Mouse (Mus musculus): ENCODE measurements around the gene Rasl11b. TPM values are rescaled to one million over a fixed set of nuclear protein-coding genes. Genes with fewer than 3 reads are reported as not detected.
A peak's percentile ranks its signal among the peaks of the same experiment; 100 is the strongest.

Rasl11b gene
- total RNA-seq (2021) = 10 to 100 TPM; 42.7 to 50.6 TPM

DNA sequence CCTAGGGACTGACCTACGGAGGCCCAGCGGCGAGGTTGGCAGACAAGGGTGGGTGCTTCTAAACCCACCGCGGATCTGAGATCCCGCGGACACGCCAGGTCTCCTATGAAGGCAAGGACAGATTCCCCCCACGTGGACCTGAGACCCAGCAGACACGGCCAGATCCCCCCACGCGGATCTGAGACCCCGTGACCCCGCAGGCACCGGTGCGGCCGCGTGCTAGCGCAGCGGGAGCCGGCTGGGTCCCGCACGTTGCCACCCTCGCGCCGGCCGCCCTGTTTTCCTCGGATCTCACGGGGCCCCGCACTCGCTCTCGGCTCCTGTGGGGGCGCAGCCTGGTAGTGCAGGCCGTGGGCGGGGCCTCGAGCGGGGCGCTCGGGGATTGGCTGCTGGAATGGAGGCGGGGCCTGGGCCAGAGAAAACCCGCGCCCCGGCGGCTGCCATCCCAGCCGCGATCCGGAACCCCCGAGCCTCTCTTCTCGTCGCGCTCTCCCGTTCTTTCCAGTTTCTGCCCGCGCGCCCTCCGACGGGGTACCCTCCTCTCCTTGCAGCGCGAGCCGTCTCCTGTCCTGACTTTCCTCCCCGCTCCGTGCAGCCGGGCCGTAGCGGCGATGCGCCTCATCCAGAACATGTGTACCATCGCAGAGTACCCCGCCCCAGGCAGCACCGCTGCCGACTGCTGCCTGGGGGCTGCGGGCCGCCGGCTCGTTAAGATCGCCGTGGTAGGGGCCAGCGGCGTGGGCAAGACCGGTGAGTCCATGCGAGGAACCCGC lies at the start of gene Rasl11b:
Gene Rasl11b (plus strand): TSS at position 446 of the 773 bp plus-strand sequence.
- intact Hi-C loops (cut with DNase I) = loop anchor here (5.0 to 10.0 kb wide), 2 partner anchors 57 to 100 kb away; no protein-coding TSS in a partner anchor
- peak; percentile 95 for DNase-seq

DNA sequence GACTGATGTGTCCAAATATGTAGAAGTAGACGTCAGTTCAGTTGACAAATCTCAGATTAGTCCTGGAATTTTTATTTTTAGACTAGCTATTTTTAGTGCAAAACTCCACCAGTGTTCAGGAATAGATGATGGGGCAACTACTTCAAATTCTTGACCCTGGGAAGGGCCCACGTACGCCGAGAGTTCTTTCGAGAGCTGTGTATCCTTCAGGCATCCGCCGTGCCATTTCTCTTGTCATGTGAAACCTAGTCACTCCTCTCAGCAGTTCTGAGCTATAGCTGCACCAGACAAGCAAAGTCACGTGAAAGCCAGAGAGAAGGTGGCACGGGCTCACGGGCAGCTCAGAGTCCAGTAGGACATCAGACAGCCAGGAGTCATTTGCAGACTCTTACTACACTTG lies 47.5 kb upstream of the Rasl11b start:
- no peak for DNase-seq
- intact Hi-C loops (cut with DNase I) = no loop called here

DNA sequence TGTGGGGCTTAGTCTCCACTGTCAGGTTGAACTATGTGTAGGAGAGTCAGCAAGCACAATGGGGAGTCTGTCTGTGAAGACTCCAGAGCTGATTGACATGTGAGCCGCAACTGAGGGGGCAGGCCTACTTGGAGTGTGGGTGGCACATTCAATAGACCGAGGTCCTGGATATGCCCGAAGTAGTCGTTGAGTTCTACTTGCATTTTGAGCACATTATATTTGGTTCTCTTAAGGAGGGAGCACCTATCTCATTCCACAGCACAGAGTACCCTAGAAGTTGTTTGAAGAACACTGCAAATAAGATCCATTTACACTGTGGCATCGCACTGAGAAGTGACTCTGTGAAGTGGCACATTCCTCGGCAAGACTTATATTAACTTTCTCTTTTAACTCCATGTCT lies 45.1 kb upstream of the Rasl11b start:
- intact Hi-C loops (cut with DNase I) = no loop called here
- no peak for DNase-seq

DNA sequence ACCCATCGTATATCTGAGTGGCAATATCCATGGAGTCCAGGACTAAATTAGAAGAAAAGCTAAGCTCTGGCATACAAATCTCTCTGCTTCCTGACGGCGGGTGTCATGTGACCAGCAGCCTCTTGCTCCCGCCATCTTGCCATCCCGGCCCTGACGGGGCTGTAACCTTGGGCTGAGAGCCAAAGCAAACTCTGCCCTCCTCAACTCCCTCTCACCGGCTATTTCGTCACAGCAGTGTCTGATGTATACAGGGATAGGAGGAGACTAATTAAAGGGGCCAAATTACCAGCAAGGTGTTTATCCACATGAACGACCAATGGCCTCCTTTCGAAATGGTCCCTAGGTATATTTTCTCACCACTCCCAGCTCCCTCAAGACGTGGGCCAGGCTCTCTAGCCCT lies 43.3 kb upstream of the Rasl11b start:
- DNase-seq = no peak
- intact Hi-C loops (cut with DNase I) = no loop called here

DNA sequence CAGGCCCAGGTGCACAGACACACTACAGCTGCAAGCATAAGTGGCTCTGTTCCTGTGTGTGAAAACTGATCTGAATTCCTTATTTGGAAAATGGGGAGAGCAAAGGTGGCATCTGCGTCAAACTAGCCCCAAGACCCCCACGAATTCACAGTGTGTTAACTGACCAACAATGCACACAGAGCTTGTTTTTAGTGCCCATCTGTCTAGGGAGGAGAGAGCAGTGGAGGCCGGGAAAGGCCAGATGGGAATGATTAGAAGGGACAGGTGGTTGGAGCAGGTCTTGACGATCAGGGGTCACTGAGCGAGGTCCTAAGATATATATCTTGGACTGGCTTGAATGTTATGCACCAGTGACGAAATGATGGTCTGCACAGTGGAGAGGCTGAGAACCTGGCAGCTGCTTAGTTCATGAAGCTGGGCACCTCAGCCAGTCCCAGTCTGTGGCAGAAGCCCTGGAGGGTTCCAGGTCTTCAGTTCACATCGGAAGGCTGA lies 39.2 kb upstream of the Rasl11b start:
- peak; percentile 24 for DNase-seq
- intact Hi-C loops (cut with DNase I) = no loop called here

DNA sequence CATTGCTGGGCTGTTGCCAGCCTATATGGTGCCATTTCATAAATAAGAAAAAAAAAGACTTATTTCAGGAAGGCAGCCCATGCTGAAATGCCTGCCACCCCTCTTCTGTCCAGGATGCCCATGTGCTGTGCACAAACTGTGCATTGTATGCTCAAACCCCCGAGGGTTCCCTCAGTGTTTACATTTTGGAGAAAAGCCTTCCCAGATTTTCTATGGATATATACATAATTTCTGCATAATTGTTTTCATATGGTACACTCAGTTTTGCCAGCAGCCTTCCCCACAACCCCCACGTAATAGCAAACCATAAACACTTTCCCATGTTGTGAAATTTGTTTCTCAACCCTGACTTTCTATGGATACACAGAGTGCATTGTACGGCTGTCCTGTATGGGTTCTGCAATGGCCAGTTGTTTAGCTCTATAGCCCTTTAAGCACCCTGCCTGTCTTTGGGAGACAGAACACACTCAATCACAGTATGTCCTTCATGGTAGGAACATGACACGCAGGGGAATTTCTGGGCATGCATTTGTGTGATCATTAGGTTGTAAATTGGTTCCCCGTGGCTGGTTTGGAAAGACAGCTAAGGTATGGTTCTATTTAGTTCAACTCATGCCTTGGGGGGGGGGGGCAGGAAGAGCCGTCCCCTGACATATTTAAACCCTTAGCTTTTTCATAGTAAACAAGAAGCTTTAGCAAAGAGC lies 36.0 kb upstream of the Rasl11b start:
- DNase-seq = no peak
- intact Hi-C loops (cut with DNase I) = no loop called here

DNA sequence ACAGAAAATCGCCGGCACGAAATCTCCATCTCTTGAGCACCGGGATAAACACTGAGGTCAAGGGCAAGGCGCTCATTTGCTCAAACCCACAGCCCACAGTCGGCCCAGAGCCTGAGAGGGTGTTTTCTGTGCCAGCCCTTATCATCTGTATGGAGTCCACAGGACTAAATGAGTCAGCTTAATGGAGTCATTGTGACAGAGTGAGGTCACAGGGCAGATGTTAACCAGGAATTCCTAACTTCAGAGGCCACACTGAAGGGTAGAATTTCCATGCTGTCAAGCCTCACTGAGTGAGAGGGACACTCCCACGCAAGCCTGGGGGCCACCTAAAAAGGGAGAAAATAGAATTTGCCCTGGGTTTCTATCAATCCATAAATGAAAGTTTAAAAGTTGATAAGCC lies 35.2 kb upstream of the Rasl11b start:
- intact Hi-C loops (cut with DNase I) = no loop called here
- no peak for DNase-seq

DNA sequence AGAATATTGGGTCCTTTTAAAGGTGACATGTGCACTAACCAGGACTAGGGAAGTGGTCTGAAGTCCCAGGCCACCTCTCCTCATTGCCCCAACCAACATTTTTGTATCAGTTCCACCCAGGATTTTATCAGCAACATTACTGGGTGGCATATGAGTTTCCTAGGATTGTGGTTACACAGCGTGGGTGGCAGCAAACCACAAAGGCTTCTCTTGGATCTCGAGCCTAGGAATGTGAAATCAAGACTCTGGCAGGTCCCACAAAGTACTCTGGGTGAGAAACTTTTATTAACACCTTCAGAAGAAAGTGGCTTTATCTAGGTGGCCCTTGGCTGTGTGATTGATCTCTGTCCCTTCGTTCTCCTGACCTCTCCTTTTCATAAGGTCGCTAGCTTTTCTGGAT lies 34.7 kb upstream of the Rasl11b start:
- no peak for DNase-seq
- intact Hi-C loops (cut with DNase I) = no loop called here

DNA sequence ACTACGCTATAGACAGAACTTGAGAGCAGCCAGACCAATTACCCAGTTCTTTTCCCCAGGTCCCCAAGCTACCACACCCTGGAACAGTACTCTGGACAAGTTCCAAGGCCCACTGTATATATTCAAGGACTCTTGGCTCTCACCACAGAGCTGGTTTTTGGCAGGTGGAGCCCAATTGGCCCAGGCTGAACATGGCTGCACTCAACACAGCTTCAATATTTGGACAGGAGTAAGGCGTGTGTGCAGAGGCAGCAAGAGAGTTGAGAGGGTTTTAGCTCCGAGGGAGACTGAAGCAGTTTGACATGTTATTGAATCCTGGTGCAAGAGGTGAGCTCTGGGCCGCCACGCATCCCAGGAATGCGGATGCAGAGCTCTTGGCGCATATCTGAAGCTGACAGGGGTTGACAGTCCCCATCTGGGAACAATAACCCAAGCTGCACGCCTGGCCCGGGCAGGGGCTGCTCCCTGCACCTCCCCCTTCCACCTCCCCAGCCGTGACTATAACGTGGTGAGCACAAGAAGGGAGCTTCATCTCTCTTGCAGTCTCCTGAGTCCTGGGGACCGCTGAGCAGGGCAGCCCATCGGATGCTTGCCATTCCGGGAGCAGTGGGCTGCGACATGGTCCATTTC lies 33.7 kb upstream of the Rasl11b start:
- DNase-seq = peak; percentile 72

DNA sequence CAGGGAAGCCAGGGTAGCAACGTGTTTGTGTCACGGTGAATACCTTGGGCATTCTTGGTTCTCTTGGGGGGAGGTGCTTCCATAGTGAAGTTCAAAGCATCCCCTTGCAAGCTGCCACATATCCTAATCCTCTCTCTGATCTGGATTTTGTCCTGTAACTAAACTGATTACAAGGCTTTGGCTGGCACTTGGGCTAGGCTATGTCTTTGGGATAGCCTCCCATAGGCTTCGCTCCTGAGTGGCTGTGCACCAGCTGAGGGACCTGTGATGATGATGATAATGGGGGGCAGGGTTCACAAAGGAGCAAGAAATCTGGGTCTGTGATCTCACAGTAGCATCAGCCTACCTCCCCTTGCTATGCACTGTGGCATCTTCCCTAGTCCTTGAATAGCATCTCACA lies 33.1 kb upstream of the Rasl11b start:
- intact Hi-C loops (cut with DNase I) = no loop called here
- no peak for DNase-seq

More for the DNA sequence above, 33.7 kb upstream of the Rasl11b start:
- intact Hi-C loops (cut with DNase I) = no loop called here

DNA sequence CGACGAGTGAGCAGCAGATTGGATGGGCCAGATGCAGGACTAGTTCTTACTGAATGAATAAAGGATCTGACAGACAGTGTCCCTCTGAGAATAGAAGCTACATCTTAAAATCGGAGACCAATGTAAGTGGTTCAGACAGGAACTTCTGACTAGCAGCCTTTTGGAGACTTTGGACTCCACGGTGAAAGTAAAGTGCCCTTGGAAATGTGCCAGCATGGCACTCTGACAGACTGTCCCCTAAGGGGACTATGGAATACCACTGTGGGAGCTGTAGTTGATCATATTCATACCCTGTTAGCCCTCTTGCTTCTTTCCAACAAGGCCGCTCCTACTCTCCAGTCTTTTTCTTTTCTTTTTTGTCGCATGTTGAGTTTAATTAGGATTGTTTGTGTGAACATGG lies 31.9 kb upstream of the Rasl11b start:
- no peak for DNase-seq
- intact Hi-C loops (cut with DNase I) = no loop called here

DNA sequence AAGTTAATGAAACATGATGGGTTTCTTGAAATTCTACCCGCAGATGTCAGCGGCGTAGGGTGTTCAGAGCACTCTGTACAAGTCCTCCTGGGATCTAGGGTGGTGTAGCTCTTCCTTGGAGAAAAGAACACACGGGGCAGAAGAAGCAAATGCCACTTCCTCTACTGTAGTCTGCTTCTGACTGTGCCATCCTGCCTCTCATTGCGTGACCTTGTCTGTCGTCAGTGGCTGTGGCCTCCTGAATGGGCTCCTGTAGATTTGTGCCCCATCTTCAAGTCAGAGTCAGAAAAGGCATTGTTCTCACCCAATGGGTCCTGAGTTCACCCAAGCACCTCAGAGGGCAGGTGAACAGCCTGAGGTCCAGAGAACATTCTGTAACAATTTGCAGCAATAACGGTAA lies 30.5 kb upstream of the Rasl11b start:
- intact Hi-C loops (cut with DNase I) = no loop called here
- no peak for DNase-seq

DNA sequence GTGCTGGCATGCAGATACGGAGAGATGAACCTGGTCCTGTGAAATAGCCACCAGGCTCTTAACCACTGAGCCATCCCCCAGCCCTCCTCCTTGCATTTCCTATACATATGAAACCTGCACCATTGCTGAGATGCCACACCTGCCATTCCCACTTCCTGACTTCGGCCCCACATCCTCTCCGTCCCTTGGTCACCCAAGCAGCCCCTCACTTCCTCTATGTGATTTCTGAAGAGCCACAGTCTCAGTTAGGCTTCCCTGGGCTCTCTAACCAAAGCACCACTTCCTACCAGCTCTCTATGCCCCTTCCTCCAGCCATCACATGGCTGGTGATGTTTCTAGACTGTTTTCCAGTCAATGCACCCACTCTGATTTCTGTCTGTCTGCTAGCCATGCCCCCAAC lies 28.4 kb upstream of the Rasl11b start:
- intact Hi-C loops (cut with DNase I) = no loop called here
- no peak for DNase-seq

DNA sequence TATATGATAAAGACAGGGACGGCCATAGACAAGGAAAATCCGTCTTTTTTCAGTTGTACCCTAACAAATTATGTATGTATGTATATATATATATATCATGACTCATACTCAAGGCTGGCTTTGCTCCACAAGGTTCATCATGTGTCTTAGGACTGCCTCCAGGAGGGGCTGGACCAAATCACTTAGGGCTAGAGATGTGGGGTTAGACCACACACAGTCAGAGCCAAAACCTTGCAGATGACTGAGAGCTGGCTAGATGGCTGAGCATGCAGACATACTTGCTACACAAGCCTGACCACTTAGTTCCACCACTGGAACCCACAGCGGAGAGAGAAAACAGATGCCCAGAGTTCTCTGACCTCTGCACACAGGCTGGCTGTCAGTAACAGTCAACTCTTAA lies 27.0 kb upstream of the Rasl11b start:
- DNase-seq = no peak
- intact Hi-C loops (cut with DNase I) = no loop called here

DNA sequence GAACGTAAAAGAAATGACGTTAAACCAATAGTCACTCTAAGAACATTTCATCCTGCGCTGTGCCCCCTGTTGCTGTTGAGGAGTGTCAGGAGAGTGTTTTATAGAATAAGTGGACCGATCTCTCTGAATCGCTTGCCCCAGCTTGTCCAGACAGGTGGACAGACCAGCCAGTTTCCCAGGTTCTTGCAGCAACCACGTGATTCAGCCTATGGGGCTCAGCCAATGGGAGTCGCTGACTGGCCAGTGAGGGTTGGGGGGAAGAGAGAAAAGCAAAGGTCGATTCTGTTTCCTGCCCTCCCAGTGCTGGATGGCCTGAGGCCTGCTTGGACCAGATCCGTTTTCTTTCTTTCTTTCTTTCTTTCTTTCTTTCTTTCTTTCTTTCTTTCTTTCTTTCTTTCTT lies 23.3 kb upstream of the Rasl11b start:
- intact Hi-C loops (cut with DNase I) = no loop called here
- no peak for DNase-seq

DNA sequence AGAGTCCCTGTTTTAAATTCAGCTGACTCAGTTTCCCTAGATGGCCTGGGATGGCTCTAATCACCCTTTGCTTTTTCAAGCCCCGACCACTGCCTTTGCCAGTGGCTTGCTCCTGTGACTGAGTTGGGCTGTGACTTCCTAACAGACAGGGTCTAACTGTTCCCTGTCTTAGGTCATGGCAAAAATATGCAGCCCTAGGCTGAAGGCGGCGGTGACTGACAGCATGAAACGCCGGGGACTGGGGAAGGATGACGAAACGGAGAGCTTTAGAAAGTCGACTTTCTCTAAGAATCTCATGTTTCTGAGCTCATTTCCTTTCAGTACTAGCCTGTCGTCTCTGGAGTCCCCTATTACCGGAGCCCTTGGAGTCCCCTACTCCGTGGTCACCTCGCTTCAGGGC lies 22.9 kb upstream of the Rasl11b start:
- intact Hi-C loops (cut with DNase I) = no loop called here
- DNase-seq = no peak

DNA sequence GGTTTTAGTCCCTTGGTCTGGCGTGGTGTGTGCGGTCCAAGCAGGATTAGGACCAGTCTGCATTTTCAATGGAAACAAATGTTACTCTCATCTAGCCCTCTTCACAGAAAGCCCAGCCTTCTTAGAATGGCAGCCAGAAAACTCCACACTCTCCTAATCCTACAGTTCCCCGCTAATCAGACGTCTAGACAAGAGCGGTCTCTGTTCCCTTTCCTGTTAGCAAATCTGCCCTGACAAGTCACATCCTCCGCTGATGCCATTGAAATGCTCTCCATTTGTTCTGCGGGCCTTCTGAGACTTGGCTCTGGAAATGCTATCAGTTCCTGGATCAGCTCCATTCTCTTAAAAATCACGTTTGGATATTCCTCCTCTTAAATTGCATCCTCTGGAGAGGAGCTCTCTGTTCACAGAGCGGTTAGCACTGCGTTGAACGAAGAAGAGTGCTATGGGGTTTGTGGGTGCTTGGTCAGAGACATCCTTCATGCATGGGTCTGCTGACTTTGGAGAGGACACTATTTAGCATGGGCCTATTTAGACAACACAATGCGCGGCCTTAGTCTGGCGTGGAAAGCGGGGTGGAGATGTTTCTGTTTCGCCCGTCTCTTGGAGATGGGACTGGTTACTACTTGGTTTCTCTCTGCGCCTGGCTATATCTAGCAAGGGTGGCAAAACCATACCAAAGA lies 21.8 kb upstream of the Rasl11b start:
- no peak for DNase-seq
- intact Hi-C loops (cut with DNase I) = no loop called here

DNA sequence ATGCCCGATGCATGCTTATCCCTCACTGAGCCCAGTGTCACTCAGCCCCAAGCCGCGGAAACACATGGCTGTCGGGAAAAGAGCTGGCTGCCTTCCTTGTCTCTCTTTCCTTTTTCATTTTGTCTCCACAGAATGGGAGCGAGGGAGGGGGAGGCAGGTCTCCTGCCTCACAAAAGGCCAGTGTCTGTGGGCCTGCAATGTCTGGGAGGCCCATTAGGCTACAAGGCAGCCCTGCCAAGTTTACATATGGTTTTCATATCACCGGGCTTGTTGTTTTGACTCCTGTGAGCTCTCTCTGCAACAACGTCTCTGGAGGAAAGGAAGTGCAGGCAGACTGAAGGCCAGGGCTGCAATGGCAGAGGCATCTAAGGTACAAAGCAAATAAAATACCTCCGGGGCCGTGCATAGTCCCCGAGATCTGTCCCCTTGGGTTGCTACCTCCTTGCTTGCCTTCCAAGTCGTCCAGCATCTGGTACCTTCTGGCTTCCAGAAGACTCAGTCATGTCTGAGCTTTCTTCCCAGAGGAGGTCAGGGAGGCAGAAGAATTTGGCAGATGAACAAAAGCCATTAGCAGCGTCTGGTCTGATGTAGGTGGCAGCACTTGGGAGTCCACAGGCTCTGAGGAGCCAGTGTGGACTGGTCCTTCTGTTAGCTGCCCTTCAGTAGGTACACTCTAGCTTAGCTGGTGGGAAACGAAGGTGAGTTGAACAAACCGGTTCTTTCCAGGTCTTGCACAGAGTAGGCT lies 19.4 kb upstream of the Rasl11b start:
- intact Hi-C loops (cut with DNase I) = no loop called here

DNA sequence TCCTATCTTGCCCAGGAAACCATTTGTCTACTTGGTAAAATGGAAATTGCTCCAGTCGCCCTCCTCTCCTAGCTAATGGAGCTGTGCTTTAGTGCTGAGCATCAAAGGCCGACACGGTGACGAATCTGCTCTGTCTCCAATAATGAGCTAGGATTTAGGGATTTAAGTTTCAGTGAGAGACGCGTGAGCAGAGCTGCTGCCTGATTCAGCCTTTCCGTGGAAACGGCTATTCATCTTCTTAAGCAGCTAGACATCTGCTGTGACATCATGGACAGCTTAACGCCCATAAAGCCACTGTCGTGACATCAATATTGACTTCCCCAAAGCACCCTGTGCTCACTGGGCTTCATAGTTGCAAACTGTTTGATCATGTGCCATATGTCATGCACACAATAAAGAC lies 14.9 kb upstream of the Rasl11b start:
- intact Hi-C loops (cut with DNase I) = no loop called here
- no peak for DNase-seq

More for the DNA sequence above, 19.4 kb upstream of the Rasl11b start:
- DNase-seq = peak; percentile 44

DNA sequence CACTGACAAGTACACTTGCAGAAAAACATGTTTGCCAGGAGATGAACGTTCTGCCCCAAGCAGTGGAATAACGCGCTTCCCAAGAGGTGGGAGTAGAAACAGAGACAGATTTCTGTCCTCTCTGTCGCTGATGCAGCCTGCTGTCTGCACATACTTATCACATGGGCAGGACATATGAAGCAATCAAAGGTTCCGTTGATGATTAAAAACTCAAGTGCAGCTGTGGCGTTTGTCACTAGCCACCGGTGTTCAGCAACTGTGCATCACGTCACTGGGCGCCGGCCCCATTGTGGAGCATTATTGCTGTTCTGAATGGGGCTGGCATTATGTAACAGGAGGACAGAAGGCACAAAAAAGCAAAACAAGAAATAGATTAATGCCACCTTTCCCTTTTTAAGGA lies 12.0 kb upstream of the Rasl11b start:
- DNase-seq = no peak
- intact Hi-C loops (cut with DNase I) = no loop called here
